Mouse (Mus musculus) left cerebral cortex, adult 11 months (tissue): Measurements from ENCODE around the gene Abhd13.

Experiments
- DNase-seq: peaks from one replicate; pipeline ENCODE4 v3.0.0; 2022; ENCODE audit warnings: low spot score

The Abhd13 gene

DNA sequence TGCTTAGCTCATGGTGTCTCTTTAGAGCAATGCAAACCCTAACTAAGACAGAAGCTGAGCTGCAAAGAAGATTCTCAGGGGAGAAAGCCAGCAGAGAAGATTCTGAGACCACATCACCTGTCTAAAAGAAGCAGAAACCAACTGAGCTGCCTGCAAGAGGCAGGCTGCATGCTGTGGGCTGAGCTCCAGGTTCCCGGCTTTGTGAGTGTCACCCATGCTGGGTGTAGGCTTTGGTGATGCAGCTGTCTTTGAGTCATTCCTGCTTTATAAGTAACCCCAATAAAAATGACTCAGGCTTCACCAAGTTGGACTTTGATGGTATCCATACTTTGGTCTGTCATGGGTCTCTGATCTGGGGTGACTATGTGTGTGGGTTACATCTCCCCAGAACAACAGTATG, 38.7 kb downstream of the Abhd13 start:
- DNase-seq, result no peak

GRCm38 (mm10) chr8:10017231-10017630, 39.7 kb downstream of the Abhd13 start:
- no peak for DNase-seq

DNA sequence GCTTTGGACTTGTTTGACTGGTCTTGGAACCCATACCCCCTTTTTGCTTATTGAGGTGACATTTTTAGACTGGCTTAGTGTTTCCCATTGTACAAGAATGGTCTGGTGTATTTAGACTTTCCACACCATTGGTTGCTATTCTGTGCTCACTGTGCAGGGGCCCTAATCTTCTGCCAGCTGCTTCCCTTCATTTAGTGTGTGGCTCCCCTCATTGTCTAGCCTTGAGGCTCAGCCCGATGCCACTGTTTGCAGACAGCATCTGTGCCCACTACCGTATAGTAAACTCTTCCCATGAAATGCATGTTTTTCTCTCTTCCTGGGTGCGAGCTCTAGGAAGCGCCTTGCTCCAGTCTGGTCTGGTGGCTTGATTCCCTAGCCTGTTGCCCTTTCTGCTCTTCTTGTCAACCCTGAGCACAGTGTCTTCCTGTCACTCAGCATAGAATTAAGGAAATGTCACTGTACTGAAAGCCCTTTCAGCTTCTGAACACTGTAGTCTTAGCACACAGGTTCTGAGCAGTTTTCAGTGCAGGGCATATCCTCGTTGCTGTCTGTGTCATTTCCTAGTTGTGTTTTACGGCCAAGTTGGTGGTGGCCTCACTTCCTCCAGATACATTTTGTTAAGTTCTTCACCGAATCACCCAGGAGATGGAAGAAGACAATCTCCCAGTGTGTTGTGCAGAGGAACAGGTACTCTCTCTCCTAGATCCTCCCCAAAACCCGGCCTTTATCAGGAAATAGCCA, 53.0 kb downstream of the Abhd13 start:
- DNase-seq, result no peak

DNA sequence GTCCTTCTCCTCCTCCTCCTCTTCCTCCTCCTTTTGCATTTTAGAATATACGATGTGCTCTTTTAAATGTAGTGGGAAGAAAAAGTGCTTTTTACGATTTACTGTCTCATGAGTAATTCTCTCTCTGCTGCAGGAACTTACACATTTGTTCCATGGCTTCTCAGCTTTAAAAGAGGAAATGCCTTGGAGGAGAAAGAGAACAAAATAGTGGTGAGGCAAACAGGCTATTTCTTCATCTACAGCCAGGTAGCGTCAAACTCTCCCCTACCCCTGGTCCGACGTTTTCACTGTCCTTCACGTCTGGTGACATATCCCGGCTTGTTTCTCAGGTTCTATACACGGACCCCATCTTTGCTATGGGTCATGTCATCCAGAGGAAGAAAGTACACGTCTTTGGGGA, 53.7 kb downstream of the Abhd13 start:
- no peak for DNase-seq

DNA sequence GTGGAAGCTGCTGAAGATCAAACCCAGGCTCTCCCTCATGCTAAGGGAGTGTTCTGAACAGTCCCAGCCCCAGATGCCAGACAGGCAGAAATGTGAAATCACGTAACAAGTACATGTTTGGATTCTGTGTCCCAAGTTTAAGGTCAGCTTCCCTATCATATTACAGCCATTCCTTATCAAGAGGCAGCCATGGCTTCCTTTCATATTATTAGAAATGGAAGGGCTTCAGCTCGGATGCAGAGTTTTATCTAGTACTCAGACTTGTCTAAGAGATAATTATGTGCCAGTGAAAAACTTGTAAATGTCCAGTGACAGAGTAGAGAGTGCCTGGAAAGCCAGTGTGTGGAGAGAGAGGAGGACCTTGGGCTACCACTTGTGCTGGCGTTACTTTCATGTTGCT, 63.4 kb downstream of the Abhd13 start:
- DNase-seq, result no peak
